Mouse (Mus musculus) brain, embryonic 14.5 days (tissue): Measurements from ENCODE around the gene Slc34a2.

Source experiments
- CTCF ChIP-seq: fragments of 200-500 bp; IDR thresholded peaks from 2 replicates; pipeline ENCODE4 v1.5.1; 2012; ENCODE audit warnings: inconsistent platforms, mild to moderate bottlenecking, moderate library complexity, borderline replicate concordance; ENCODE audit not compliant: insufficient read depth, insufficient read length; ENCODE audit errors: extremely low read depth
- POLR2A ChIP-seq: fragments of 200-500 bp; IDR thresholded peaks from 2 replicates; pipeline ENCODE4 v1.6.1; 2012; ENCODE audit warnings: mild to moderate bottlenecking, inconsistent platforms, borderline replicate concordance; ENCODE audit not compliant: poor library complexity, insufficient read depth, insufficient read length, severe bottlenecking; ENCODE audit errors: extremely low read depth

- TF ChIP-seq CTCF (no peak), POLR2A (no peak)
Measured at GRCm38 (mm10) chr5:52996145-52996544, 41.7 kb upstream of the Slc34a2 start.
